Mouse (Mus musculus): ENCODE measurements around the gene Zfp618. TPM values are rescaled to one million over a fixed set of nuclear protein-coding genes. Genes with fewer than 3 reads are reported as not detected.

Zfp618 gene
- total RNA-seq, 2 experiments from 2014 or later: 13.8 to 16.3 TPM

GRCm38 (mm10) chr4:63147268-63147667 is 181.9 kb downstream of the Zfp618 start:
- intact Hi-C loops (cut with DNase I): no loop called here
- DNase-seq: no peak

GRCm38 (mm10) chr4:63151127-63151526 is 185.8 kb downstream of the Zfp618 start:
- intact Hi-C loops (cut with DNase I): no loop called here

GRCm38 (mm10) chr4:63154028-63154427 is 188.7 kb downstream of the Zfp618 start:
- no peak for DNase-seq
- intact Hi-C loops (cut with DNase I): no loop called here

More at GRCm38 (mm10) chr4:63151127-63151526, 185.8 kb downstream of the Zfp618 start:
- peak; percentile 16 for DNase-seq

- intact Hi-C loops (cut with DNase I): no loop called here
- DNase-seq: no peak
These were observed 189.3 kb downstream of the Zfp618 start, which contains the start of gene Ambp for GRCm38 (mm10) chr4:63154699-63155098. Gene Ambp, minus strand, starts transcription at chr4:63154799.

GRCm38 (mm10) chr4:63155596-63155995 is 190.2 kb downstream of the Zfp618 start:
- intact Hi-C loops (cut with DNase I): no loop called here
- no peak for DNase-seq

- DNase-seq: no peak
- intact Hi-C loops (cut with DNase I): no loop called here
These were observed 191.6 kb downstream of the Zfp618 start for GRCm38 (mm10) chr4:63156726-63157634.

GRCm38 (mm10) chr4:63158192-63158591 is 192.8 kb downstream of the Zfp618 start:
- no peak for DNase-seq
- intact Hi-C loops (cut with DNase I): no loop called here

- intact Hi-C loops (cut with DNase I): no loop called here
- DNase-seq: peak; percentile 94
These were observed 193.7 kb downstream of the Zfp618 start for GRCm38 (mm10) chr4:63158961-63159592.

- DNase-seq: no peak
- intact Hi-C loops (cut with DNase I): no loop called here
These were observed 200.3 kb downstream of the Zfp618 start for GRCm38 (mm10) chr4:63165636-63166035.

GRCm38 (mm10) chr4:63166323-63166722 is 200.9 kb downstream of the Zfp618 start:
- intact Hi-C loops (cut with DNase I): no loop called here
- no peak for DNase-seq

- intact Hi-C loops (cut with DNase I): no loop called here
- no peak for DNase-seq
These were observed 204.7 kb downstream of the Zfp618 start for GRCm38 (mm10) chr4:63170061-63170460.

- intact Hi-C loops (cut with DNase I): no loop called here
- DNase-seq: no peak
These were observed 205.7 kb downstream of the Zfp618 start for GRCm38 (mm10) chr4:63171122-63171521.

GRCm38 (mm10) chr4:63171969-63172685 is 206.8 kb downstream of the Zfp618 start, which contains the start of gene Kif12:
Gene Kif12, minus strand, starts transcription at chr4:63172131.
- intact Hi-C loops (cut with DNase I): no loop called here
- DNase-seq: no peak

- intact Hi-C loops (cut with DNase I): loop anchor here (10.0 kb wide), 1 partner anchor 133 kb away; no protein-coding TSS in a partner anchor
- DNase-seq: peak; percentile 83
These were observed 216.2 kb downstream of the Zfp618 start for GRCm38 (mm10) chr4:63181556-63181955.

GRCm38 (mm10) chr4:63186281-63186870 is 221.0 kb downstream of the Zfp618 start:
- intact Hi-C loops (cut with DNase I): loop anchor here (10.0 kb wide), 1 partner anchor 128 kb away; no protein-coding TSS in a partner anchor
- DNase-seq: no peak

Other genes starting within 250 kb of the Zfp618 start
- not detected for gene Ambp, start 189.2 kb downstream of the Zfp618 start, total RNA-seq (2021)
- gene Kif12, start 206.6 kb downstream of the Zfp618 start, total RNA-seq (2021): not detected
- 1 to 10 TPM; 2.5 to 3.1 TPM for gene Col27a1, start 248.4 kb downstream of the Zfp618 start, total RNA-seq (2021)